Mouse (Mus musculus) myocyte (in vitro differentiated cells): ENCODE data around the gene Samd4b. TPM values are rescaled to one million over a fixed set of nuclear protein-coding genes. Genes with fewer than 3 reads are reported as not detected.
A peak's percentile ranks its signal among the peaks of the same experiment; 100 is the strongest.

ENCODE experiments used
- H3K27me3 ChIP-seq: one replicate; pipeline ENCODE4 v1.6.1; 2011; ENCODE audit not compliant: control insufficient read depth, insufficient read depth, insufficient read length
- H3K36me3 ChIP-seq: one replicate; pipeline ENCODE4 v1.6.1; 2011; ENCODE audit not compliant: control insufficient read depth, insufficient read depth
- H3K4me2 ChIP-seq: one replicate; pipeline ENCODE4 v1.6.1; 2011; ENCODE audit warnings: low read depth, control low read depth
- H3K4me3 ChIP-seq: one replicate; pipeline ENCODE4 v1.5.1; 2011; ENCODE audit warnings: mild to moderate bottlenecking, control low read depth, moderate library complexity
- H3K79me2 ChIP-seq: one replicate; pipeline ENCODE4 v1.6.1; 2011; ENCODE audit not compliant: control insufficient read depth, insufficient read depth
- H3ac ChIP-seq: one replicate; pipeline ENCODE4 v1.6.1; 2011; ENCODE audit not compliant: control insufficient read depth, insufficient read length
- CEBPB ChIP-seq: IDR thresholded peaks from 2 replicates; pipeline ENCODE4 v1.6.1; 2011; ENCODE audit warnings: mild to moderate bottlenecking, moderate library complexity; ENCODE audit not compliant: poor library complexity, insufficient read depth, severe bottlenecking
- E2F4 ChIP-seq: IDR thresholded peaks from one replicate; pipeline ENCODE4 v1.6.1; 2011; ENCODE audit warnings: mild to moderate bottlenecking, control low read depth, moderate library complexity; ENCODE audit not compliant: insufficient read depth
- MAX ChIP-seq: IDR thresholded peaks from one replicate; pipeline ENCODE4 v1.6.1; 2011; ENCODE audit warnings: low read depth, mild to moderate bottlenecking, control low read depth
- MYOD1 ChIP-seq, 3 experiments: IDR thresholded peaks; one replicate each; pipeline ENCODE4 v1.6.1; 2011; ENCODE audit warnings: control low read depth in 2 of 3, low read depth in 2 of 3, mild to moderate bottlenecking in 2 of 3, moderate library complexity in 1 of 3; ENCODE audit not compliant: insufficient read length in 2 of 3, control insufficient read depth in 1 of 3
- MYOG ChIP-seq, 3 experiments: IDR thresholded peaks; one replicate each; pipeline ENCODE4 v1.6.1; 2011; ENCODE audit warnings: control low read depth in 2 of 3, low read depth in 2 of 3, mild to moderate bottlenecking in 2 of 3; ENCODE audit not compliant: insufficient read length in 2 of 3, control insufficient read depth in 1 of 3, insufficient read depth in 1 of 3
- POLR2A ChIP-seq: IDR thresholded peaks from one replicate; pipeline ENCODE4 v1.6.1; 2011; ENCODE audit warnings: low read depth, mild to moderate bottlenecking, control low read depth, moderate library complexity; ENCODE audit not compliant: insufficient read length
- POLR2AphosphoS2 ChIP-seq: IDR thresholded peaks from one replicate; pipeline ENCODE4 v1.6.1; 2011; ENCODE audit warnings: low read depth, control low read depth; ENCODE audit not compliant: insufficient read length
- REST ChIP-seq: IDR thresholded peaks from one replicate; pipeline ENCODE4 v1.6.1; 2011; ENCODE audit warnings: mild to moderate bottlenecking, control low read depth, moderate library complexity; ENCODE audit not compliant: insufficient read depth, insufficient read length
- SRF ChIP-seq: IDR thresholded peaks from one replicate; pipeline ENCODE4 v1.6.1; 2011; ENCODE audit warnings: low read depth; ENCODE audit not compliant: control insufficient read depth, insufficient read length
- TCF12 ChIP-seq: IDR thresholded peaks from one replicate; pipeline ENCODE4 v1.6.1; 2011; ENCODE audit warnings: mild to moderate bottlenecking, control low read depth; ENCODE audit not compliant: poor library complexity, insufficient read depth, severe bottlenecking
- TCF3 ChIP-seq: IDR thresholded peaks from one replicate; pipeline ENCODE4 v1.6.1; 2011; ENCODE audit warnings: low read depth, control low read depth; ENCODE audit not compliant: insufficient read length
- USF1 ChIP-seq: IDR thresholded peaks from one replicate; pipeline ENCODE4 v1.6.1; 2011; ENCODE audit warnings: low read depth, mild to moderate bottlenecking, control low read depth, moderate library complexity
- polyA plus RNA-seq: library from polyadenylated mRNA; unstranded; fragments of >200 nt; fragmentation: generic; extraction: Trizol; gene quantifications from one replicate; pipeline ENCODE4 v1.2.1, GENCODE M21; 2012; ENCODE audit warnings: missing spikeins

Samd4b gene
- polyA plus RNA-seq, 1 experiment: 29.4 TPM

DNA sequence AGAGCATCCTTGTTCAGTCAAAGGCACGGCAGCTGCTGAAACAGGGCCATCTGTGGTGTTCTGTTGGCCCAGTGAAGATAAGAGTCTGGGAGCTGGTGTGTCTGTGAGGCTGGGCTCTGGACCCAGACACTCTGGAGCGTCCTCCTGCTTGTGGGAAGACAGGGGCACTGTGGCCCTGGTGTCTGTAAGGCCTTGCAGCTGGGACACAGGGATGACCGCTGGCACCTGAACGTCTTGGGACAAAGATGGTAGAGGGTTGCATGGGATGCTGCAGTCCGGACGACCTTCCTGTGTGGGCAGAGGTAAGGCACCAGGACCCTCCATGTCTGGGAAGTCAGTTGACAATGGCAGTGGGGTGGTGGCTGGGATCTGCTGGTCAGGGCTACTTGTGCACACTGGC, 237.7 kb downstream of the Samd4b start:
- TF ChIP-seq SRF (no peak), POLR2AphosphoS2 (peak; percentile 11), CEBPB (no peak), POLR2A (no peak), TCF3 (no peak), MYOD1 (IDR thresholded peaks at IDR 0.05; ENCODE audit: control insufficient read depth in 1 of 3, insufficient read length in 2 of 3, low read depth in 2 of 3) (no peak), TCF12 (no peak)
- H3K4me3 ChIP-seq: no peak overlapping the region
- no peak overlapping the region for H3ac ChIP-seq
- H3K27me3 ChIP-seq: no peaks in the 10 kb centered on the region
- no peak overlapping the region for H3K4me2 ChIP-seq
- H3K36me3 ChIP-seq: no peaks in the 10 kb centered on the region
- no peaks in the 10 kb centered on the region for H3K79me2 ChIP-seq

DNA sequence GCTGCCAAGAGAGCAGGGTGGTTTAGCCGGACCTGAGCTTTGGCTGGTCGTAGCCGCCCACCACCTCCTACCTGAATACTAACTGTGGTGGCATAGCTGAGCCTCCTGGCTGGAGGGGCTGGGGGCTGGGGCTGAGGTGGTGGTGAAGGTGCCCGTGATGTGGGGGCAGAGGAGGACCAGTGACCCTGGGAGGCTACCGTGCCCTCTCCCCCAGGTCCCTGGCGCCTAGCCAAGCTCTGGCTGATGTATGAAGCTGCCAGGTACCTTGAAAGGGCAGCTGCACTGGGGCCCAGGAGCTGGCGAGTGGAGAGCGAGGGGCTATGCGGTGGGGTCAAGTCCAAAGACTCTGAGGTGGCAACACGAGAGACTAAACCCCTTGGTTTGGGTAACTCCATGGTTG, 238.1 kb downstream of the Samd4b start:
- TF ChIP-seq MYOD1 (IDR thresholded peaks at IDR 0.05; ENCODE audit: control insufficient read depth in 1 of 3, insufficient read length in 2 of 3, low read depth in 2 of 3): no peak
- no peak for TF ChIP-seq TCF12
- peak; percentile 10 for TF ChIP-seq POLR2AphosphoS2
- no peaks in the 10 kb centered on the region for H3K27me3 ChIP-seq
- H3K4me3 ChIP-seq: no peak overlapping the region
- no peaks in the 10 kb centered on the region for H3K79me2 ChIP-seq
- no peak overlapping the region for H3K4me2 ChIP-seq
- no peak overlapping the region for H3ac ChIP-seq
- no peaks in the 10 kb centered on the region for H3K36me3 ChIP-seq

DNA sequence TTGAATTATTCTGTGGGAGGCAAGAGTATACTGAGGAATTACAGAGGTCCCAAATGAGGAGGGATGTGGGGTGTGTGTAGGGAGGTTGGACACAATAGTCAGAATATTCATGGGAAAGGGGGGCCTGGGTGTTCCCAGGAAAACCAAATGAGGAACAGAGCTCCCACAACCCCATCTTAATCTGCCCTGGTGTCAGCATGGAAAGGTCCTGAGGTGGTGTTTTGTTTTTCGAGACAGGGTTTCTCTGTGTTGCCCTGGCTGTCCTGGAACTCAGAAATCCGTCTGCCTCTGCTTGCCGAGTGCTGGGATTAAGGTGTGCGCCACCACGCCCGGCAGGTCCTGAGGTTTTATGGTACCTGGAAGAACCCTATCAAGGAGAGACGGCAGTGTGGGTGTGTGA, 239.5 kb downstream of the Samd4b start:
- no peak overlapping the region for H3ac ChIP-seq
- H3K79me2 ChIP-seq: no peaks in the 10 kb centered on the region
- no peak for TF ChIP-seq TCF12
- no peak for TF ChIP-seq USF1
- no peak for TF ChIP-seq REST
- TF ChIP-seq POLR2AphosphoS2: no peak
- no peak for TF ChIP-seq POLR2A
- no peak for TF ChIP-seq MYOD1 (IDR thresholded peaks at IDR 0.05; ENCODE audit: control insufficient read depth in 1 of 3, insufficient read length in 2 of 3, low read depth in 2 of 3)
- TF ChIP-seq MYOG (IDR thresholded peaks at IDR 0.05; ENCODE audit: control insufficient read depth in 1 of 3, insufficient read depth in 1 of 3, insufficient read length in 2 of 3, low read depth in 2 of 3): no peak
- no peak for TF ChIP-seq TCF3
- no peak for TF ChIP-seq CEBPB
- TF ChIP-seq MAX: no peak
- TF ChIP-seq E2F4: no peak
- TF ChIP-seq SRF: no peak
- H3K36me3 ChIP-seq: peaks cover 12% of the 10 kb centered on the region
- no peaks in the 10 kb centered on the region for H3K27me3 ChIP-seq
- no peak overlapping the region for H3K4me3 ChIP-seq
- peak overlapping the region; percentile 2 for H3K4me2 ChIP-seq

- no peak overlapping the region for H3ac ChIP-seq
- TF ChIP-seq CEBPB: no peak
- no peak for TF ChIP-seq MAX
- TF ChIP-seq TCF12: no peak
- peaks cover 17% of the 10 kb centered on the region for H3K36me3 ChIP-seq
- no peaks in the 10 kb centered on the region for H3K79me2 ChIP-seq
- no peaks in the 10 kb centered on the region for H3K27me3 ChIP-seq
- H3K4me2 ChIP-seq: peak overlapping the region; percentile 2
- H3K4me3 ChIP-seq: no peak overlapping the region
Observed at GRCm38 (mm10) chr7:28357984-28358383, 240.0 kb downstream of the Samd4b start.

DNA sequence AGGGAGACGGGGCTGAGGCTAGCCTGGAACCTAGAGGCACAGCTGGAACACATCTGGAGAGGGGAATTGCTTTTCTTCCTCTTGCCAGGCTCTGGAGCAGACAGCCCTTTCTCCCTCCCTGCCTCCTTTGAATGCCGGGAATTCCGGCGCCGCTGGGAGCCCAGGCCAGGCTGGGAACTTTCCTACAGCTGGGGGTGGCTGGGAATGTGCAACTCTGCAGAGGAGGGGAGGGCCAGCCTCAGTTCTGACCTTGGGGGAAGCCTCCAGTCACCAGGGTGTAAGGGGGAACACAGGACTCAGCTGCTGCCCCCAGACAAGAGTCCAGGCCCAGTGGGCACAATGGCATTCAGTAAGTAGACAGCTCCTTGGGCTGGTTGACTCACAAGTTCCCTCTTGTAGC, 241.0 kb downstream of the Samd4b start:
- Histone ChIP-seq H3K4me2 (no peak overlapping the region), H3K79me2 (peaks cover 5% of the 10 kb centered on the region), H3ac (no peak overlapping the region), H3K4me3 (no peak overlapping the region), H3K27me3 (no peaks in the 10 kb centered on the region), H3K36me3 (peaks cover 27% of the 10 kb centered on the region)
- TF ChIP-seq MYOD1 (IDR thresholded peaks at IDR 0.05; ENCODE audit: control insufficient read depth in 1 of 3, insufficient read length in 2 of 3, low read depth in 2 of 3) (peak in 1 of 3 experiments; percentile 6), MYOG (IDR thresholded peaks at IDR 0.05; ENCODE audit: control insufficient read depth in 1 of 3, insufficient read depth in 1 of 3, insufficient read length in 2 of 3, low read depth in 2 of 3) (peak in 1 of 3 experiments; percentile 60), POLR2A (peak; percentile 10), SRF (no peak)

DNA sequence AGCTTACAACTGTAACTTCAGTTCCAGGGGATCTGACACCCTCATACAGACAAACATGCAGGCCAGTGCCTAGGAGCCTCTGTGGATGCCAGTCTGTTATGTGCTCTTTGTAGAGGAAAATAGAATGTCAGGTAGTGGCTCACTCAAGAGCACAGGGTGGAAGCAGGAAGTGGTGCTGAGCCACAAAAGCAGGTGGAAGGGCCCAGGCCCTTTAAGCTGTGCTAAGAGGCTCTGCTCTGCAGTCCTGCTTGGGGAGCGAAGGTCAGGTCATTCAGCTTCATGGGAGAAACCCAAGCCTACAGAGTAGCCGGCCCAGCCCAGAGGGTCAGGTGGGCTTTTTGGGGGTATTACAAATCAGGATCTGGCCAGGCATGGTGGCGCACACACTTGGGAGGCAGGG, 242.7 kb downstream of the Samd4b start:
- TF ChIP-seq E2F4: no peak
- no peak for TF ChIP-seq USF1
- no peak for TF ChIP-seq MYOG (IDR thresholded peaks at IDR 0.05; ENCODE audit: control insufficient read depth in 1 of 3, insufficient read depth in 1 of 3, insufficient read length in 2 of 3, low read depth in 2 of 3)
- no peak for TF ChIP-seq MAX
- no peak for TF ChIP-seq CEBPB
- no peak for TF ChIP-seq TCF12
- no peak for TF ChIP-seq MYOD1 (IDR thresholded peaks at IDR 0.05; ENCODE audit: control insufficient read depth in 1 of 3, insufficient read length in 2 of 3, low read depth in 2 of 3)
- no peak for TF ChIP-seq SRF
- no peak for TF ChIP-seq REST
- no peak for TF ChIP-seq POLR2AphosphoS2
- H3K4me3 ChIP-seq: no peak overlapping the region

More for the DNA sequence above, 242.7 kb downstream of the Samd4b start:
- peaks cover 28% of the 10 kb centered on the region for H3K36me3 ChIP-seq
- peaks cover 18% of the 10 kb centered on the region for H3K79me2 ChIP-seq
- no peaks in the 10 kb centered on the region for H3K27me3 ChIP-seq
- no peak overlapping the region for H3ac ChIP-seq
- no peak overlapping the region for H3K4me2 ChIP-seq
